Mouse (Mus musculus) CD4-positive, CD25-positive, alpha-beta regulatory T cell, adult 2 months (primary cell): ENCODE measurements around the gene Bcan.

Source experiments
- DNase-seq: peaks from one replicate; pipeline ENCODE4 v3.0.0-alpha.2; 2012; ENCODE audit warnings: low read depth, low spot score

Gene Bcan

DNA sequence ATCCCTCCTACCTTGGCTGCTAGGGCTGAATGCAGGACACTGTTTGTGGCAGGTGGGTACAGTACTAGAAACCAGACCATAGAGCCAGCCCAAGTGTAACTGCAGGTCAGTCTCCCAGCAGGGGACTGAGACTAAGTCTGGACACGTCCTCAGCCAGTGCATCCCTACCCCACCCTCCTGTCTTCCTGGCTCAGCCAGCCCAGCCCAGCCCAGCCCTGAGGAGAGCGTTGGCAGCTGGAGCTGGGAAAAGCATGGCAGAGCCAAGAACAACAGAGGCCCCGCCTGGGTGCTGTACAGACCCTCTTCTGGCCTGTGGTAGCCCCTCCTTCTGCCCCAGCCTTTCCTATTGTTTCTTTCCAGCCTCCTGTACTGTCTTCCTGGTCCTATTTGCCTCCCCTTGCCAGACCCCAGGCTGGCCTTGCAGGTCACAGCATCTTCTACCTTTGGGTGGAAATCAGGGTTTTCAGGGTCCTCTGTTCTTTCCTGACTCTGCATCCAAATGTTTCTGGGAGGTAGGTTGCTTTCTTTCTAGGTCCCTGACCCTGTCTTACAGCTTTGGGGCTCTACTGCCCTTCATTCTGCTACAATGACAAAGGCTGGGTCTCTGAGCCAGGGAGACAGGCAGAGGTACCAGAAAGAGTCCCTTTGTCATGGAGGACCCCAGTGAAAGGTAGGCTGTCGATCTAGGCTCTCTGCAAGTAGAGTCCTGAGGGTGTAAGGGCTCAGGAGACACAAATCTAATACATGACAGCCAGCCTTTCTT is 55.0 kb downstream of the Bcan start:
- no peak for DNase-seq

DNA sequence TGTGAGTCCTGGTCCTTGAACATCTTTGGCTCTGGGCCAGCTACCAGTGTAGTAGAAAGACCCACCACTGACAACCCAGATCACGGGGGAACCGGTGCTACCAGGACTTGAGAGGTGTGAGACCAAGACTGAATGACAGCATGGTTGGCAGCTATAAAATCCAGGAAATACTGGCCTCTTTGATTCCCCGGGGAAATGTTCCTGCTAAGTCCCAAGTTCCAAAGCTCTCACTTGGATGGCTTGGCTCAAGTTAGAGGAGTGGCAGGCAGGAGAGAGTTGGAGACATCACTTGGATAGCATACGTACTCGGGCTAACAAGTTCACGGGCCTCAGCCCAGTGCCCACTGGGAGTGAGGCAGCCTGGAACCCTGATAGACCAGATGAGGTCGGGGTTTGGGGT is 56.4 kb downstream of the Bcan start:
- no peak for DNase-seq

DNA sequence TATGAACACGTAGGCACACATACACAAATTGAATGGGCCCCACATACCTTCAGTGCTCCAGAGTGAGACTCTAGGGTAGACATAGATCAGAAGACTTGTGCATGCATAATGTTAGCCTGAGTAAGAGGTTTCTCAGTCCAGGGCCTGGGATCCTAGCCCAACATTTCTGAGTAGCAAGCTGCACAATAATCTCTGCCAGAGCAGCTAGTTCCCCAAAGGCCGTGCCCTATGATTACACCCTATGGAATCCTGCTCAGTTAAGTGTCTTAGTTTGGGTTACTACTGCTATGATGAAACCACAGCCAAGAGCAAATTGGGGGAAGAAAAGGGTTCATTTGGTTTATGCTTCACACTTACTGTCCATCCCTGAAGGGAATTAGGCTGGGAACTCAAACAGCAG is 57.6 kb downstream of the Bcan start:
- no peak for DNase-seq

DNA sequence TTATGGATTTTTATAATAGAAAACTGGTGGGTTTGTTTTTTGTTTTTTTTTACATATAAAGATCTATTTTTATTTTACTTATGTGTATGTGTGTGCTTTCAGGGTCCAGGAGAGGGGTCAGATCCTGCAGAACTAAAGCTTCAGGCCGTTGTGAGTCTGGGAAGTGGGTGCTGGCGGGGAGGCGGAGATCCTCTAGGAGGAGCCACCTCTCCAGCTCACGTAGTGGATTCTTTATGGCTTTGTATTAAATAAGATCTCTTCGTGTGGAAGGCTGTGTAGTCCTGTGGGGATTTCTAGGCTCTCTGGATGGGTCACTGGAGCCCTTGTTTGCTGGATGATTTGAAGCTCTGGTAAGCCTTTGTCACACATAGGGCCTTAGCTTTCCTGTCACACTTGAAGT is 59.4 kb downstream of the Bcan start:
- no peak for DNase-seq
